Mouse (Mus musculus) hindbrain, postnatal 0 days (tissue): ENCODE measurements at regions not wholly inside any gene's neighbourhood (a gene's known extent, or its start where the extent isn't known, plus 50 kb on each side); places are given as distances from the start of the nearest gene placed in this dataset.

Experiments
- ATAC-seq: fragments of 200-750 bp; cut with Nextera tagmentation; 2 replicates; pipeline ENCODE4 v1.8.0; 2017; ENCODE audit warnings: mild to moderate bottlenecking, moderate TSS enrichment, moderate library complexity
- DNase-seq: peaks from one replicate; pipeline ENCODE4 v3.0.0-alpha.2; 2015; ENCODE audit warnings: low spot score
- H3K27ac ChIP-seq: fragments of 300-500 bp; sonication (generic); 2 replicates; pipeline ENCODE4 v1.5.1; 2014; ENCODE audit warnings: mild to moderate bottlenecking
- H3K27me3 ChIP-seq: fragments of 300-500 bp; sonication (generic); 2 replicates; pipeline ENCODE4 v1.6.1; 2014; ENCODE audit warnings: low read length, mixed read lengths; ENCODE audit not compliant: insufficient read depth
- H3K36me3 ChIP-seq: fragments of 300-500 bp; sonication (generic); 2 replicates; pipeline ENCODE4 v1.6.1; 2014; ENCODE audit warnings: low read length, mixed read lengths; ENCODE audit not compliant: insufficient read depth
- H3K4me1 ChIP-seq: fragments of 300-500 bp; sonication (generic); 2 replicates; pipeline ENCODE4 v1.6.1; 2014; ENCODE audit warnings: antibody characterized with exemption, low read length, mixed read lengths; ENCODE audit not compliant: insufficient read depth
- H3K4me2 ChIP-seq: fragments of 300-500 bp; sonication (generic); 2 replicates; pipeline ENCODE4 v1.6.1; 2014; ENCODE audit warnings: low read depth, mild to moderate bottlenecking, low read length, moderate library complexity, mixed read lengths
- H3K4me3 ChIP-seq: fragments of 300-500 bp; sonication (generic); 2 replicates; pipeline ENCODE4 v1.5.1; 2014; ENCODE audit warnings: low read length
- H3K9ac ChIP-seq: fragments of 300-500 bp; sonication (generic); replicated peaks from 2 replicates; pipeline ENCODE4 v1.6.1; 2014; ENCODE audit warnings: mild to moderate bottlenecking, low read length, moderate library complexity, mixed read lengths
- H3K9me3 ChIP-seq: fragments of 300-500 bp; sonication (generic); 2 replicates; pipeline ENCODE4 v1.6.1; 2016; ENCODE audit warnings: low read length, mixed read lengths
- CTCF ChIP-seq: IDR thresholded peaks from 2 replicates; pipeline ENCODE4 v1.5.1; 2016; ENCODE audit warnings: antibody characterized with exemption, control low read depth, low read depth
- WGBS: fragments of 180-500 bp; shearing (Covaris S2); extraction: QIAGEN DNeasy Blood & Tissue Kit; methylation state at CpG from one replicate; pipeline ENCODE4 v1.1.7; 2014; 5-methylcytosine and 5-hydroxymethylcytosine counted together

GRCm38 (mm10) chr4:131597996-131598395, 240.1 kb downstream of the Ptpru start:
- Histone ChIP-seq H3K27ac (no peak overlapping the region), H3K4me3 (no peak overlapping the region), H3K27me3 (no peaks in the 10 kb centered on the region), H3K4me1 (no peaks in the 10 kb centered on the region), H3K9me3 (no peaks in the 10 kb centered on the region), H3K4me2 (no peak overlapping the region), H3K36me3 (no peaks in the 10 kb centered on the region), H3K9ac (no peak overlapping the region)
- 86% methylated on average over 10 of the region's 10 CpGs for WGBS
- ATAC-seq (no peak), DNase-seq (no peak)
- TF ChIP-seq CTCF = no peak

- DNase-seq = no peak
- Histone ChIP-seq H3K9ac (no peak overlapping the region), H3K27me3 (no peaks in the 10 kb centered on the region), H3K27ac (no peak overlapping the region), H3K9me3 (no peaks in the 10 kb centered on the region), H3K4me1 (no peaks in the 10 kb centered on the region), H3K36me3 (no peaks in the 10 kb centered on the region), H3K4me2 (no peak overlapping the region), H3K4me3 (no peak overlapping the region)
- ATAC-seq = no peak
- WGBS = 72% methylated on average over 8 of the region's 8 CpGs
- TF ChIP-seq CTCF = no peak
Observed at GRCm38 (mm10) chr4:131614434-131614833, 223.7 kb downstream of the Ptpru start.

GRCm38 (mm10) chr4:131615587-131615986, 222.5 kb downstream of the Ptpru start:
- no peak for TF ChIP-seq CTCF
- DNase-seq (peak; percentile 66), ATAC-seq (peak; percentile 58; the same call in 1 of the 2 replicates)
- Histone ChIP-seq H3K4me3 (no peak overlapping the region), H3K27ac (no peak overlapping the region), H3K27me3 (no peaks in the 10 kb centered on the region), H3K4me1 (no peaks in the 10 kb centered on the region), H3K36me3 (no peaks in the 10 kb centered on the region), H3K4me2 (no peak overlapping the region), H3K9me3 (no peaks in the 10 kb centered on the region), H3K9ac (no peak overlapping the region)
- 53% methylated on average over 12 of the region's 12 CpGs for whole genome bisulfite sequencing

GRCm38 (mm10) chr4:131638105-131638504, 200.0 kb downstream of the Ptpru start:
- no peak for DNase-seq
- H3K4me1 ChIP-seq = no peaks in the 10 kb centered on the region
- H3K27me3 ChIP-seq = no peaks in the 10 kb centered on the region
- 77% methylated on average over 5 of the region's 5 CpGs for WGBS
- ATAC-seq = no peak
- no peaks in the 10 kb centered on the region for H3K36me3 ChIP-seq
- no peak for TF ChIP-seq CTCF
- H3K9ac ChIP-seq = no peak overlapping the region
- H3K4me3 ChIP-seq = no peak overlapping the region
- no peaks in the 10 kb centered on the region for H3K9me3 ChIP-seq
- H3K27ac ChIP-seq = no peak overlapping the region
- H3K4me2 ChIP-seq = no peak overlapping the region

DNA sequence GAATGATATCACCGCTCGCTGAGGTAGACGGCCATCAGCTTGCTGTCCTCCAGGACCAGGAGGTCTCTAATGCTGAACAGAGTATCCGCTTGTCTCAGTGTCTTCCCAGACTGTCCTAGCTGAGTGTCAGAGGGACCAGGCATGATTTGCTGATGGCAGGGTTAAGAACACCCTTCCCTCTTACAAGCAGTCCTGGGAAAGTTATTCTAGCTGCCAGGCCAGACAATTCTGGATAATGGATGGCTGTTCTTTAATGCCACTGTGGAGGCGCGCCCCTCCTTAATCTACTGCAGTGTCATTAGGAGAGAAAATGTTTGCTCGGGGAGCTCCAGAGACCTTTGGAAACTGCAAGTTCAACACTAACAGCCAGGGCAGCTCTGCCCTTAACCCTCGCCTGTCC, 182.1 kb downstream of the Ptpru start:
- Histone ChIP-seq H3K4me2 (no peak overlapping the region), H3K27ac (no peak overlapping the region), H3K36me3 (no peaks in the 10 kb centered on the region), H3K27me3 (no peaks in the 10 kb centered on the region), H3K9ac (no peak overlapping the region), H3K4me3 (no peak overlapping the region), H3K4me1 (no peaks in the 10 kb centered on the region), H3K9me3 (no peaks in the 10 kb centered on the region)
- TF ChIP-seq CTCF = no peak
- 54% methylated on average over 8 of the region's 8 CpGs for WGBS
- DNase-seq (no peak), ATAC-seq (no peak)

DNA sequence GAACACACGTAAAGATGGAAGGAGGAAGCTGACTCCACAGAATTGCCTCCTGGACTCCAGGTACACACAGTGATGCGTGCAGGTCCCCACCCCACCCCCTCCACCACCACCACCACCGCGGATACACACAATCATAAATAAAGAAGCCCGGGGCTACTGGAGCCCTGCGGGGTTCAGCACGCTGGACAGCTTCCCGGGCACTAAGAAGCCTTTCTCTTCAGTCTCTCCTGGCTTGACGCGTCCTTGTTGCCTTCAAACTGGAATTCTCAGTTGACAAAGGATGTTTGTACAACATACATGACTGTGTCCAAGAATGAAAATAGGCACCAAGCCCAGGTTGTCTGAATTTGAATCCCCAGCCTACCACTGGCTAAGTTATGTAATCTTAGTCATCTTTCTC, 180.2 kb downstream of the Ptpru start:
- DNase-seq (peak; percentile 20), ATAC-seq (no peak)
- Histone ChIP-seq H3K27ac (no peak overlapping the region), H3K36me3 (no peaks in the 10 kb centered on the region), H3K4me1 (no peaks in the 10 kb centered on the region), H3K9me3 (no peaks in the 10 kb centered on the region), H3K4me3 (no peak overlapping the region), H3K9ac (no peak overlapping the region), H3K4me2 (no peak overlapping the region), H3K27me3 (no peaks in the 10 kb centered on the region; the same call in 1 of the 2 replicates)
- WGBS = 25% methylated on average over 10 of the region's 10 CpGs
- no peak for TF ChIP-seq CTCF

GRCm38 (mm10) chr4:131660931-131661330, 177.2 kb downstream of the Ptpru start:
- TF ChIP-seq CTCF = no peak
- H3K4me3 ChIP-seq = no peak overlapping the region
- H3K27ac ChIP-seq = no peak overlapping the region
- DNase-seq = no peak
- H3K36me3 ChIP-seq = no peaks in the 10 kb centered on the region
- H3K4me2 ChIP-seq = no peak overlapping the region
- no peak overlapping the region for H3K9ac ChIP-seq
- no peaks in the 10 kb centered on the region for H3K9me3 ChIP-seq
- WGBS = 65% methylated on average over 2 of the region's 2 CpGs
- H3K4me1 ChIP-seq = no peaks in the 10 kb centered on the region
- no peaks in the 10 kb centered on the region; the same call in 1 of the 2 replicates for H3K27me3 ChIP-seq
- ATAC-seq = no peak
